Mouse (Mus musculus): ENCODE results near the gene Cfap161. TPM values are rescaled to one million over a fixed set of nuclear protein-coding genes. Genes with fewer than 3 reads are reported as not detected.

Cfap161 gene
- total RNA-seq, 2 experiments from 2014 or later = 0.52 to 0.65 TPM

- no peak for DNase-seq
Measured at GRCm38 (mm10) chr7:83801483-83801875, 6.8 kb upstream of the Cfap161 start.

- no peak for DNase-seq
Measured at GRCm38 (mm10) chr7:83800561-83801482, 6.1 kb upstream of the Cfap161 start.

GRCm38 (mm10) chr7:83800071-83800470, 5.4 kb upstream of the Cfap161 start:
- no peak for DNase-seq

DNA sequence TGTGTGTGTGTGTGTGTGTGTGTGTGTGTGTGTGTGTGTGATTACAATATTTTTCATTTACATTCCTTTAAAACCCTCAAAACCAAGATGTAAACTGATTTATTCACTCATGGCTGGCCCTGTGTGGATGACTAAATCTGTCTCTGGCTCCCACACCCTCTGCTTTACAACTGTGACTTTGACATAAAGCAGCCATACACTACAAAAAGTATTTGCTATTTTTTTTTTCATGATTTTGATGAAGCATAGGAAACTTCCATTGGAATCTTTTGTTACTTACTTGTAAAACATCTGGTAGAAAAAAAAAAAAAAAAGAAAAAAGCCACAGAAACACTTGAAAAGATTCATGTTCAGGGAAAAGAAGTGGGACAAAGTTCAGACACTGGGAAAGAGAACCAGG, 3.3 kb upstream of the Cfap161 start:
- no peak for DNase-seq

- DNase-seq = no peak
Measured at GRCm38 (mm10) chr7:83796177-83796576, 1.5 kb upstream of the Cfap161 start.

DNA sequence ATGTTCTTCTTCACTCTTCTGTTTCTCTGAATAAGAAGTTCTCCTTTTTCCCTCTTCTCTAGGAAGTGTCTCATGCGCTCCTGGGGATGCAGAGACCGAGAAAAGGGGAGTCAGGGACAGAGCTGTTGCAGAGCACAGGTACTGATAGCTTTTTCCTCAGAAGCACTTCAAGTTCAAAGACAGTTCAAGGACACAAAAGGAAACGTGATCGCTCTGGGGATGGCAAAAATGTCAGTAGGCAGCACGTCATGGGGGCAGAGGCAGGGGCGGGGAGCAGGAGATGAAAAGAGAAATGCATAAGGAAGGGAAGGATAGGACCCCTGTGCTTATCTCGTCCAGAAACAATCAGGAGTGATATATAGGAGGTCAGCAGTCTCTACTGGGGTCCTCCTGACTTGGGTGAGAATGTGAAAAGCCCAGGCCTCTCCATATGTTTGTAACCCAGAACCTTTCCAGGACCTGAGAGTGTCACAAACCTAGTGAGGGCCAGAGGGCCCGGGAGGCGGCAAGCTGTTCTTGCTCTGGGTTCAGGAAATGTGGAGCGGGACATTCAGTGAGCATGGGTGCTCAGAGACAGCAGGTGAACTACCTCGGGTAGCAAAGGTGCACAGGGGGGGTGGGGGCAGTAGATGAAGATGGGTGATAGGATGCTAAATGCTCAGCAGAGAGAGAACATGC, 535 bp downstream of the Cfap161 start:
- DNase-seq = no peak

DNA sequence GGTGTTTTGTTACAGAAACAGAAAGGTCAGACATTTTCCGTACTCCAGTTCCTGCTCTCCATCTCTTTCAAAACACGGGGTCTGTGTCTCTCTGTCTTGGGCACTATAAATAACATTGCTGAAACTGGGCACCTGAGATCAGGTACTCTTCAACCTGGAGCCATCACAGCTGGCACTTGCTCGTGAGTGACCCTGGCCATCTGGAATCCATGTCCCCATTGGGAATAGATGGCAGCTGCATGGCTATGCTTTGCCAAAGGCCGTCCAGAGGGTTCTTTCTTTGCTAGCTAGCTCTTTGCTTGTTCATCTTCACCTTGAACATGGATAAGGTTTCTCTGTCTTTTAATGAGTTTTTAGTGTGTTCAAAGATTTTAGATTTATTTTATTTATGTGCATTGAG, 13.8 kb downstream of the Cfap161 start:
- no peak for DNase-seq

DNA sequence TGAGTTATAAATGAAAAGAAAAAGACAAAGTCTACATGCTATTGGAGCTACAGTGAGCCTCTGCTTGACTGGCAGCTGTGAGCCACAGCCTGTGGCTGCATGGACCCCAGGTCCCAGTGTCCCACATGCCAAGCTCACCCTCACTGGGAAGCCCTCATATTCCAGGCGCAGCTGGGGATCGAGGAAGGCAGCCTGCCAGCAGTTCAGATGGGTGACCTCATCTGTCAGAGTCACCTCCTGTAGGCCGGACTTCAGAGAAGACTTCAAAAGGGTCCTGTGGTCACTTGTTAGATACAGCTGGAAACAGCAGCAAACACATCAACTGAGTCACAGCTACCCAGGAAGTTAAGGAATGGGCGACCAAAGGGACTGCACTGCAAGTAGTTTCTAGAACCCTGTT, 14.7 kb downstream of the Cfap161 start:
- DNase-seq = peak; percentile 34

- DNase-seq = no peak
Measured at GRCm38 (mm10) chr7:83779028-83779427, 15.7 kb downstream of the Cfap161 start.

DNA sequence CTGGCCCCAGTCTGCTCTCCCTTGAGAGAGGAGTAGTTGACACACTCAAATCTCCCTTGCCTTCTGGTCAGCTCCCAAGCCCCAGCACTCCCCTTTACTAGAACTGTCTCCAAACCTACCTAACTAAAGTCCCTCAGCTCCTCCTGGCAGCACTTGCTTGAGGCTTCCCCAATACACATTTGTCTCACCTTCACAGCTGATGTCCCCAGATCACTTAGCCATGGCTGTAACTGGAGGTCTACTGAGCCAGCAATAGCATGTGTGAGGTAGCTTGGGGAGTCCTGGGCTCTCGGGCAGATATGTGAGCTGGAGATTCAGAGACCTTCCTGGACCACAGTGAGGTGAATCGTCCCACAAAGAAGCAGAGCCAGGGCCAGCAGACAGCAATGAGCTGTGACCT, 16.2 kb downstream of the Cfap161 start:
- no peak for DNase-seq

- DNase-seq = peak; percentile 40
Measured at GRCm38 (mm10) chr7:83774721-83775120, 20.0 kb downstream of the Cfap161 start.

GRCm38 (mm10) chr7:83763674-83764073, 31.0 kb downstream of the Cfap161 start:
- no peak for DNase-seq

- DNase-seq = no peak
Measured at GRCm38 (mm10) chr7:83762336-83762735, 32.3 kb downstream of the Cfap161 start.

GRCm38 (mm10) chr7:83751055-83751454, 43.6 kb downstream of the Cfap161 start:
- no peak for DNase-seq

DNA sequence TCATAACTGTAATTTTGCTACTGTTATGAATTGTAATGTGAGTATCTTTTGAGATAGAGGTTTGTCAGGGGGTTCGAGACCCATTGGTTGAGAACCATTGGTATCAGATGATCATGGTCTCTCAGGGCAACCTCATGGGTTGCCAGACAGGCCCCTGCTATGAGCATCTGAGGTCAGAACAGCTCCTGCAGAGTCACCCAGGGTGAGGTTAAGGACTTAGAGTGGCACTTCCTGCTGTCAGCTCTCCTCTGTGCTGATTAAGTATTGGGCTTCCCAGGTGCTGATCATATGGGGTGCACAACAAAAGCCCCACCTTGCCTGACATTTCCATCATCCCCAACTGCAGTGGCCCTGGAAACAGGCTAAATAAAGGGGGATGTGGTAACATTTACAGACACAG, 46.3 kb downstream of the Cfap161 start:
- DNase-seq = no peak

GRCm38 (mm10) chr7:83746107-83746687, 48.5 kb downstream of the Cfap161 start:
- no peak for DNase-seq

DNA sequence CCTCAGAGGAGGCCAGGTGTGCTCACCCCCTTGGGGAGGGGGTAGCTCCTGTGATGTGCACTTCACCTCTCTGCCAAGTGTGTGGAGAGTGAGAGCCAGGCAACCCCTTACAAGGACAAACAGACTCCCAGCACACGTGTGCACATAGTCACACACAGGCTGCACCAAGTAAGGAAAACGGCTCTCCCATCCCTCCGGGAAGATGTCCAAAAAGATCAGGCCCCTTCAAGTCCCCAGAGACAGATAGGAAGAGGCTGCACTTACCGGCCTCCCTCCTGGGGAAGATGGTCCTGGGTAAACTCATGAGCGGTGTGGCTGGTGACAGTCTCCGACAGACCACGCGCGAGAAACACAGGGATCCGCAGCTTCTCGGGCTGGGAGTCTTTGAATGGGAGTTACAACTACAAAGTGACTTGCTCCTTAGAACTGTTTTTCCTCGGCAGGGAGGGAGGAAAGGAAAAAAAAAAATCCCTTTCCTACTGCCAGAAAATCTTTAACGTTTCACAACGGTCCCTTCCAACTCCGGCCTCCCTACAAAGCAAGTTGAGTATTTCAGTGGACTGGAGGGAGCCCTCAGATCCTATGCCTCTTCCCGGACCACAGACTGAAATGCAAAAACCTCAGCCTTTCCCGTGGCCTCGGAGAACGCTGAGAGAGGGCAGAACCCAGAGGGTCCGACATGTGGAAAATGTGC, 49.1 kb downstream of the Cfap161 start, which contains the start of gene Il16:
Gene Il16 (minus strand): TSS at position 314 of the 694 bp plus-strand sequence.
- DNase-seq = no peak

DNA sequence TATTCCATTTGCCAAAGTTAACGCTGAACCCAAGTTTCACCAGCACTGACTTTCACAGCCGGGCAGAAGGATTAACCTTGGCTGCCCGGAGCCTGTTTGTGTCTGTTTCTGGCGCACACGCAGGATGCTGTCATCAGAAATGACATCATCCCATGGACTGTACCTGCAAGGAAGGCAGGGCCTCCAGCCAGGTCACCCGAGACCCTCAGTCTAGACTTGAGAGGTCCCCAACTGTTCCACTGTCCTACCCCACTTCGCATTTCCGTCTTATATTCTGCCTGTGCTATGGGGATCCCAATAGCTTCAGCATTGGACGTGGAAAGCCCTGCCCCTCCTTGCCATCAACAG, 49.6 kb downstream of the Cfap161 start:
- no peak for DNase-seq

DNA sequence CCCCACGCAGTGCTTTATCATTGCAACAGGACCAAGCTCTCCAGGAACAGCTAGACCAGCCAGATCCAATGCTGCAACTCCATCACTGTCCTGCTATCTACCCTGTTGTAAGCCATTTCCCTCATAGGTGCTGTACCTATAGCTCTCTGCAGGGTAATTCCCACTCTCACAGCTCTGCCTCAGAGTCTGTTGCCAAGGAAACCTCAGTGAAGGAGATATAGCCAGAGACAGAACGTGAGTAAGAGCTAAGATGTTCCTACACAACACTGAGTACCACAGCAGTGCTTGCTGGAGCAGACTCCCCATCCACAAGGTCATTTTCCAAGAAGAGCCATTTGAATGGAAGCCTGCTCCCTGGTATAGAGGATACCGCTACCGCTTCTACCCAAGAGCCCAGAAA, 50.4 kb downstream of the Cfap161 start:
- no peak for DNase-seq

GRCm38 (mm10) chr7:83742690-83743089, 52.0 kb downstream of the Cfap161 start:
- no peak for DNase-seq

DNA sequence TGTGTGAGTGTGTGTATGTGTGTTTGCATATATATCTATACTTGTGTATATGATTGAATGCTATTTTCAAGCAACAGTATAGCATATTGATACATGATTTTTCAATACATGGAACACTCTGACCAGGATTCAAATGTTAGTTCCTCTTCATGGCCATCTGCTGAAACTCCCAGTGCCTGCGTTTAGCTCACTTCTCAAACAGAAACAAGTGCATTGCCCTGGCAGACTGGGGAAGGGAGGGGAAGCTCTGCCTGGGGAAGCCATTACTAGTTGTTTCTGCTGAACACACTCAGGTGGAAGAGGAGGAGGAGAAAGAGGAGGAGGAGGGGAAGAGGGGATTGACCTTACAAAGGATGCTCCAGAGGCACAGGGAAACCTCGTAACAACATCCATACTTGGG, 52.7 kb downstream of the Cfap161 start:
- DNase-seq = no peak

- DNase-seq = no peak
Measured at GRCm38 (mm10) chr7:83739680-83740310, 54.9 kb downstream of the Cfap161 start.
